Mouse (Mus musculus): Measurements from ENCODE around the gene Osbp. TPM values are rescaled to one million over a fixed set of nuclear protein-coding genes. Genes with fewer than 3 reads are reported as not detected.
A peak's percentile ranks its signal among the peaks of the same experiment; 100 is the strongest.
"Not testable (repeated sequence)": the region's sequence is repeated elsewhere in the genome, so short reads cannot be mapped to it uniquely, and the experiment has no call there.

The Osbp gene
- 10 to 100 TPM; 52.9 to 54.8 TPM for total RNA-seq (2021)

- DNase-seq (ENCODE audit: extremely low spot score in 1 of 2, low spot score in 1 of 2) = peak; percentile 91 to 95
Observed at GRCm38 (mm10) chr19:11965023-11965942, at the start of gene Osbp. TSS of gene Osbp (plus strand) at chr19:11965941.

DNA sequence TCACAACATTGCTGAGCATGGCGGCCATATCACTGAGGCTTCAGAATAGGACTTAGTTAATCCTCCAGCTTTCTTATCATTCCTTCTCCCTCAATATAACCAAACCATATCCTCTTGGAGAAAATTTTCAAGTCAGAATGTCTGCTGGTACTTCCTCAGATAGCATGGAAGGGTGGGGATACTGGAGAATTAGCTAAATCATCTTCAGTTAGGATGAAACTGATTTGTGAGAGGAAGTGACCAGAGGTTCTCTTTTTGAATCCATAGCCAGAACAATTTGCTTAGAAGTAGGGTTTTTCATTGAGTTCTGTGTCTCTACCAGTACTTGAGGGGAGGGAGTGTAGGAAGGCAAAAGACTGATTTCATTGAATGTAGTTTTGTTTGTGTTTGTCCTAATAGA lies 43.7 kb upstream of the Osbp start:
- DNase-seq (ENCODE audit: extremely low spot score in 1 of 2, low spot score in 1 of 2) = no peak

DNA sequence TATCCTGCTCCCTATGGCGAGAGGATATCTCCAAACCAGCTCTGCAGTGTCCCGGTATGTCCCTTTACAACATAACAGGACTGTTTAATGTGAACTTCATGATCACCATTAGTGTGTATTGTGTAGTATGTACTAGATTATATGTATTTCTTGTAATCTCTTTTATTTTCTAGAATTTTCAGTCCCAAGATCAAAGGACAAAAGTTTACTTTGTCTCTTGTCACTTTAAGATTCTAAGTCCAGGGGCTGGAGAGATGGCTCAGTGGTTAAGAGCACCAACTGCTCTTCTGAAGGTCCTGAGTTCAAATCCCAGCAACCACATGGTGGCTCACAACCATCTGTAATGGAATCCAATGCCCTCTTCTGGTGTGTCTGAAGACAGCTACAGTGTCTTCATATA lies 43.2 kb upstream of the Osbp start:
- not testable (repeated sequence) for DNase-seq (ENCODE audit: extremely low spot score in 1 of 2, low spot score in 1 of 2)

DNA sequence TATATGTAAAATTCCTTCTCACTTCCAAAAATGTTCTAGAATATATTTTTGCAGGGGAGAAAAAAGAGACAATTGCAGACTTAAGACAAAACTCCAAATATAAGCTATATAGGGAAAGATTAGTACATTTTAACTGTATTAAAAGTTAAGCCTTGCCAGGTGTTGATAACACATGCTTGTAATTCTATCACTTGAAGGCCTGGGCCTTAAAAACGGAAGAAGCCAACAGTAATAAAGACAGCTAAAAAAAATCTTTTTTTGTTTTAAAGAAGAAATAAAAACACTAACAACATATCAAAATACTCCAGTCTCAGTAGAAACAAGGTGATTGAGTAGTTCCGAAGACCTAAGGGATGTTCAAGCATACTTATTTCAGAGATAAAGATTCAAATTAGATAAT lies 39.4 kb upstream of the Osbp start:
- DNase-seq (ENCODE audit: extremely low spot score in 1 of 2, low spot score in 1 of 2) = no peak

DNA sequence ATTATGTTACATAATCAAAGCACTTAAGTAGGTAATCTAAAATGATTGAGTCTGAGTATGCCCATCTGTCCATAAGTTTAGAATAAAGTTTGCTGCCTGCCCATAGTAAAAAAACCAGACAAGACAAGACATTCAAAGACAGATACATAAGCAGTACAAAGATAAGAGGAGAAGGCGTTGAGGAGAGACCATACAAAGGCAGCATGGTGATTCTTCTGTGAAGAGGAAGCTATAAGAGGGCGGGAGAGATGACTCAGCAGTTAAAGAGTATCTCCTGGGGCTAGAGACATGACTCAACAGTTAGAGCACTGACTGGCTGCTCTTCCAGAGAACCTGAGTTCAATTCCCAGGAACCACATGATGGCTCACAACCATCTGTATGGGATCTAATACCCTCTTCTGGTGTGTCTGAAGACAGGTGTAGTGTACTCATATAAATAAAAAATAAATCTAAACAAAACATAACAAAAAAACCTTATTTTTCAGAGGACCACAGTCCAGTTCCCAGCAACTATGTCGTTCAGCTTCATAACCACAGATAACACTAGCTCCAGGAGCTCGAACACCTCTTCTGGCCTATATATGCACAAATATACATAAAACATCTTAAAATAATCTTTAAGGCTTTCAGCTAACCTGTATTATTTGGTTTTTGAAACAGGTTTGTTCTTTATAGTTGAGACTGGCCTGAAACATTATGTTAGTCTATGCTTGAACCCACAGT lies 37.6 kb upstream of the Osbp start:
- no peak for DNase-seq (ENCODE audit: extremely low spot score in 1 of 2, low spot score in 1 of 2)

- not testable (repeated sequence) for DNase-seq (ENCODE audit: extremely low spot score in 1 of 2, low spot score in 1 of 2)
Observed at GRCm38 (mm10) chr19:11946460-11946859, 19.3 kb upstream of the Osbp start.

- no peak for DNase-seq (ENCODE audit: extremely low spot score in 1 of 2, low spot score in 1 of 2)
Observed at GRCm38 (mm10) chr19:11949878-11950277, 15.9 kb upstream of the Osbp start.

DNA sequence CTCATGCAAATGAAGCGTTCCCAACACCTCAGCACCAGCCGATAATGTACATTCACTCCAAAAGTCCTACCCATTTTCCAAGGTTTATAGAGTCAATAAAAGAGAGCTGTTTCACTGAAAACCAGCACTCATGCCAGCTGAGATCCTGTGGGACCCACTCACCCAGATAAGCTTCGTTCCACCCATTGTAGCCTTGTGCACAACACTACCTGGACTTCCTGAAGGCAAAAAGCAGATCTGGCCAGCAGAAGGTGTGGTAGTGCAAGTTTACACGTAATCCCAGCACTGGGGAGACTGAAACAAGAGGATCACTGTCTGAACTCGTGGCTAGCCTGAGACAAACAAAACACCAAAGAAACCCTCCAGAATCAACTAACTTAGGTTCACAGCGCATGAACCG lies 15.0 kb upstream of the Osbp start:
- no peak for DNase-seq (ENCODE audit: extremely low spot score in 1 of 2, low spot score in 1 of 2)

- DNase-seq (ENCODE audit: extremely low spot score in 1 of 2, low spot score in 1 of 2) = no peak
Observed at GRCm38 (mm10) chr19:11954206-11954605, 11.5 kb upstream of the Osbp start.

DNA sequence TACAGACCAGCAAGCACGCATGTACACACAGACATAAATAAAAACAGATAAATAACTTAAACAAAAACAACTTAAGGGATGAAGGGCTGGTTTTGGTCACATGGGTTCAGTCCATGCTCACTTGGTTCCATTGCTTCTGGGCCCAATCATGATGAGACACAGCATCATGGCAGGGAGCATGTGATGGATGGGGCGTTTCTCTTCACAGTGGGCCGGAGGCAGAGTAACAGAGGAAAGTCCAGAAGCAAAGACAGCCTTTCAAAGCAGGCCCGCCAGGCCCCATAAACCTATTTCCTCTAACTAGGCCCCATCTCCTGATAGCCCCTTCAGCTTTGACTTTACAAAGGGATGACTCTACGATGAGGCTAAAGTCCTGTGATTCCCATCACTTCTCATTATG lies 9.1 kb upstream of the Osbp start:
- DNase-seq (ENCODE audit: extremely low spot score in 1 of 2, low spot score in 1 of 2) = no peak

DNA sequence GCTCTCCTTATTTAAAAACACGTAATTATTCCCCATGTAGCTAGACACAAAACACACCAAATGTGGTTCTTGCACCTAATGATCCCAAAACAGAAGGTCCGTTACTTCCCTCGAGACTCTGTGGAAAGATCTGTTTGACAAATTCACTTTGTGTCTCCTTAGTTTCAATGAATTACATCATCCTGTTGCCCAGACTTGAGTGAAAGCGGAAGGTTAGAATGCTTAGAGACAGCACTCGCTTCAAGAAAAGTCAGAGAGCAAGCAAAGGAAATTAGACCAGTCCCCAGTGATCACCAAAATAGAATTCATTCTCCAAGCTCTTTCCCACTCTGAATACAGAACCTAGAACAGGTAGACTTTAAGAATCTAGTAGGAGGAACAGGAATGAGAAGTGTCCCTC lies 8.3 kb upstream of the Osbp start:
- no peak for DNase-seq (ENCODE audit: extremely low spot score in 1 of 2, low spot score in 1 of 2)

- no peak for DNase-seq (ENCODE audit: extremely low spot score in 1 of 2, low spot score in 1 of 2)
Observed at GRCm38 (mm10) chr19:11957846-11958245, 7.9 kb upstream of the Osbp start.

- no peak for DNase-seq (ENCODE audit: extremely low spot score in 1 of 2, low spot score in 1 of 2)
Observed at GRCm38 (mm10) chr19:11964266-11964665, 1.5 kb upstream of the Osbp start.

- DNase-seq (ENCODE audit: extremely low spot score in 1 of 2, low spot score in 1 of 2) = peak; percentile 31 to 39
Observed at GRCm38 (mm10) chr19:11966201-11966636, 478 bp downstream of the Osbp start.

- DNase-seq (ENCODE audit: extremely low spot score in 1 of 2, low spot score in 1 of 2) = no peak
Observed at GRCm38 (mm10) chr19:11969155-11970050, 3.7 kb downstream of the Osbp start.

DNA sequence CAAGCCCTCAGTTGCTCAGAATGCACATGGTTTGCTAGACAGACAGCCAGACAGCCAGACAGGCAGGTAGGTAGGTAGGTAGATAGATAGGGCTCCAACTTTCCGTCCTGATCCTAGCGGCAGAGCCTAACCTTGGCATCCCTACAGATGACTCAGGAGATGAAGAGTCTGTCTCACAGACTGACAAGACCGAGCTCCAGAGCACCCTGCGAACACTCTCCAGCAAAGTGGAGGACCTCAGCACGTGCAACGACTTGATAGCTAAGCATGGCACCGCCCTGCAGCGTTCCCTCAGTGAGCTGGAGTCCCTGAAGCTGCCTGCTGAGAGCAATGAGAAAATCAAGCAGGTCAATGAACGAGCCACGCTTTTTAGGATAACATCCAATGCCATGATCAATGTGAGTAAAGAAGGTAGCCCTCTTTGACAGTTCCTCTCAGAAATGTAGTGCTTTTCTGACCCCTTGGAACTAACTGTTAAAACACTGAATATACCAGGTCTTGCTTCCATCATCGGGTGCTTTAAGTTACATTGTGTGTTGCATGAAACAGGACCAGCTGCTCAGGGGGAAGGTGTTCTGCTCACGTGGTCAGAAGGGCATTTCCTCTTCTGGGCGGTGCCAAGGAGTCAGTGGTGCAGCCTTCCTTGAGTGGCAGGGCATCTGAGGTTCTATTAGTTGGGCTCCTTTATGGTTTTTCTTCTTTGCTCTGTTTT lies 7.9 kb downstream of the Osbp start:
- DNase-seq (ENCODE audit: extremely low spot score in 1 of 2, low spot score in 1 of 2) = no peak

DNA sequence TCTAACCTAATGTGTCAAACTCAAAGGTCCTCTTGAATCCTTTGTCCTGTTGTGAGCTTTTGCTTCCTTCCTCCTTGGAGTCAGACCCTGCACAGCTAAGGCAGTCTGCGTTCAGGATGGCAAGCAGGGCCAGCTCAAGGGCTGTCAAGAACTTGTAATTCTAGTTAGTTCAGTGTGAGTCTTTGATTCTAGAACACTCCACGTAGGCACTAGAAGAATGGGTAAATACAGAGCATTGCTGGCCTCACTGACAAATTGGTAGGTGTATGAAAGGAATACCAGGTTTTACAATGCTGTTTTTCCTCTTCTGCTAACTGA lies 8.4 kb downstream of the Osbp start:
- DNase-seq (ENCODE audit: extremely low spot score in 1 of 2, low spot score in 1 of 2) = no peak

DNA sequence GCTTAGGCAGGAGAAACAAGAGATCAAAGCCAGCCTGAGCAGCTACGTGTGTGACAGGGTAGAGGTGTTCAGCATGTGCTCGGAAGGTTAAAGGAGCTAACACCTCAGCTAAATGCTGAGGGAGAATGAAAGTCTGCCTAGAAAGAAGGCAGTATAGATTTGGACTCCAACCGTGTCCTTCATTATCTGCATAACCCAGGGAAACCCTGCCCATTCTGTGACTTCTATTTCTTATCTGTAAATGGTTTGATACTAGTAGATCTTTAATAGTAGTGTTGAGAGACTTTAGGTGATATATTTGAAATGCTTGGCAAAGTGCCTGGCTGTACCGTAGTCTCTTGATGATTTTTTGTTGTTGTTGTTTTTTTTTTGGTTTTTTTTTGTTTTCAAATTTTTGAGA lies 9.9 kb downstream of the Osbp start:
- no peak for DNase-seq (ENCODE audit: extremely low spot score in 1 of 2, low spot score in 1 of 2)

DNA sequence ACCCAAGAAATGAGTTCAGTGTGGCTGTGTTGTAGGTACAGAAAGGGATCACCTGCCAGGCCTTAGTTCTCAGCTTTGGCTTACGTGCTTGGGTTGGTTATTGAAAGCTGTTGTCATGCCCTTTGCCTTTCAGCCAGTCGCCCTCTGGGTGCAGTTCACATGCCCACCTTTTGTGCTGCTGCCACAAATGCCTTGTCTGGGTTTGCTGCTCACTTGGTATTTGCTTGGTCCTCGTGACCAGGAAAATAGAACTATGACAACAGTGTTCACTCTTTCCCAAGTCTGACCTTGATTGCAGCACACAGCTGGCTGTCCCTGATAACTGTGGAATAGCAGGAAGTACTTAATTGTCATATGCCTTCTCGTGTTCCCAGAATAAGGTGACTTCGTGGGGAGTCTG lies 11.6 kb downstream of the Osbp start:
- DNase-seq (ENCODE audit: extremely low spot score in 1 of 2, low spot score in 1 of 2) = no peak

- DNase-seq (ENCODE audit: extremely low spot score in 1 of 2, low spot score in 1 of 2) = no peak
Observed at GRCm38 (mm10) chr19:11980471-11980870, 14.7 kb downstream of the Osbp start.

Measured in layer of hippocampus, postnatal 25 days (tissue).